Mouse (Mus musculus) E14TG2a.4 (cell line): Measurements from ENCODE around the gene Prickle4.
A peak's percentile ranks its signal among the peaks of the same experiment; 100 is the strongest.

Experiments used
- CTCF ChIP-seq: conservative IDR thresholded peaks from 2 replicates; pipeline ENCODE4 v1.5.1; 2014; ENCODE audit warnings: low read length
- NANOG ChIP-seq: IDR thresholded peaks from 2 replicates; pipeline ENCODE4 v1.6.1; 2014; ENCODE audit warnings: borderline replicate concordance, low read length, mixed read lengths
- POU5F1 ChIP-seq: IDR thresholded peaks from 2 replicates; pipeline ENCODE4 v1.6.1; 2014; ENCODE audit warnings: low read length, borderline replicate concordance

DNA sequence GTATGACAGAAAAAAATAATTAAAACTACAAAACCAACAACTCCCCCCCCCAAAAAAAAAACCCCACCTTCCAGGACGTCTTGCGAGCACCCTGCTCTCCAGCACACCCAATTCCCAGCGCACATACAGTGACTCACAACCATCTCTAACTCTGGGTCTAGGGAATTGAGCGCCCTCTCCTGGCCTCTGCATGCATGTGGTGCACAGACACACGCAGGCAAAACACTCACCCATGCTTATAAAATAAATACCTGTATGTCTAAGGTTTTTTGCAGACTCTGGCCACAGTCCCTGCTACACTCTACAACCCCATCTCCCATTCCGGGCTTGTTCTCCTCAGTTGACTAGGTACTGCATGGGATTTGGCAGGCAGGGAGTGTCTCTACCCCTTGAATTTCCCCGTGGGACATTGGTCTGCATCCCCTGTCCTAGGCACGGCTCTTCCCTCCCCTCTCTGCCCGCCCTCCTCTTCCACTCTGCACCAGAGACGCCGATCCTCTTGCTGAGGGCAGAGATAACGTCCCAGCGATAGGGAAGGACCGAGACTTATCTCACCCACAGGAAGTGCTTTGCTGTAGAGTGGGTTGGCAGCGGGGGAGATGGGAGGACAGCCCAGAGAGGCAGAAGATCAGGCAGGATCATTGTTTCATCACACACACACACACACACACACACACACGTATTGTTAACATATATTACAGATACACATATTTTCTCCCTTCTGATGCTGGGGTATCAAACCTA is 48.6 kb upstream of the Prickle4 start:
- TF ChIP-seq CTCF, result peak; percentile 61
- TF ChIP-seq NANOG, result no peak
- TF ChIP-seq POU5F1, result no peak
